Mouse (Mus musculus) c-Kit-negative CD71-positive TER-119-positive erythroid progenitor cells, embryonic 14.5 days (primary cell): ENCODE data around the gene Sap30.
"Not testable (repeated sequence)": the region's sequence is repeated elsewhere in the genome, so short reads cannot be mapped to it uniquely, and the experiment has no call there.

ENCODE experiments used
- DNase-seq: peaks from one replicate; pipeline ENCODE4 v3.0.0-alpha.2; 2013; ENCODE audit warnings: low read depth, low spot score

The Sap30 gene

GRCm38 (mm10) chr8:57487441-57488155, at the start of gene Sap30:
Gene Sap30 (minus strand): TSS chr8:57487860.
- DNase-seq: peak; percentile 93

DNA sequence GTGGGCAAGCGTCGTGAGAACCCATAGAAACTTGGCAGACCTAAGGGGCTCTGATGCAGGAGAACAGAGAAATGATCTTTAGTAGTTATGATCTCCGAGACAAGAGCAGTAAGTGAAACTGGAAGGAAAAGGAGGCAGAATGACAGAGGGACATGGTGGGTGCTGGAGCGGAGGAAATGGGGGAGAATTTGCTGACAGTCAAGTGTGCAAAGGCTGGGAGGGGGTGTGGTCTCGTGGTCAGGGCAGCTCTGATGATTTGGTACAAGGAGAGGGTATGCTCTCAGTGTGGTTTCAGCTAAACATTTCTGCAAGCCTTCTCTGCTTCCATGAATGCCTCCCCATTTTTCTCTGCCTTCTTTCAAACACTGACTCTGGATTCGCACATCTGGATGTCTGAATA, 48.5 kb upstream of the Sap30 start:
- no peak for DNase-seq

DNA sequence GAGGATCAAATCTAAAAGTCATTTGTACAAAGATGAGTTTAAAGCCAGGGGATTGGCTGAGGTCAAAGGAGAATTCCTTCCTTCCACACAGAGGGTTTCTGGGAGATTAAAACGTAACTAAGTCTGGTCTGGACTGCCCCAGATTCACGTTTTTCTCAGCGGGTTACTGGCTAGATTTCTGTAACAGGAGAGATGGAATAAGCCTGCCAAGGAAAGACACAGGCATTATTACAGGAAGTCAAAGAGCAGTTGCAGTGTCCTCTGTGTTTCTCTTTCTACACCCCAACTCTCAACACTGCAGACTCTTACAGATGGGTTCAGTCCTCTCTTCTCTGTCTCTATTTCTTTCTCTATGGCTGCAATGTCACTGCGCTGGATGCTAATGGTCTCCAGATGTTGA, 46.8 kb upstream of the Sap30 start:
- no peak for DNase-seq

DNA sequence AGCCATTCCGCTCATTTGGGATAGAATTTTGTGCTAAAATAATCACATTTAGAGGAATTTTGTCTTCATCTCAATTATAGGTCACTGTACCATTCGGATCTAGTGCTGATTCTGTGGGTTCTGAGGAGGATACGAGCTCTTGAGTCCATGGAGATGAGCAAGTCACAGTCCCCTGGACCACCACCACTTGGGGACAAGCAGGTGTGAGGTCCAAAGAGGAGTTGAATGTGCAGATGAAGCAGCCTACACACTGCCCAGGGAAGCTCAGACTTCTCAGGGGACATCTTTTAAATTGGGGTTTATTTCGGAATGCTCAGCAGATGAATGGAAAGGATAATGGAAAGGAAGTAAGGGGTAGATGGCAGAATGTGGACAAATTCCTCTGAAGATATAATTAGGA, 45.4 kb upstream of the Sap30 start:
- no peak for DNase-seq

DNA sequence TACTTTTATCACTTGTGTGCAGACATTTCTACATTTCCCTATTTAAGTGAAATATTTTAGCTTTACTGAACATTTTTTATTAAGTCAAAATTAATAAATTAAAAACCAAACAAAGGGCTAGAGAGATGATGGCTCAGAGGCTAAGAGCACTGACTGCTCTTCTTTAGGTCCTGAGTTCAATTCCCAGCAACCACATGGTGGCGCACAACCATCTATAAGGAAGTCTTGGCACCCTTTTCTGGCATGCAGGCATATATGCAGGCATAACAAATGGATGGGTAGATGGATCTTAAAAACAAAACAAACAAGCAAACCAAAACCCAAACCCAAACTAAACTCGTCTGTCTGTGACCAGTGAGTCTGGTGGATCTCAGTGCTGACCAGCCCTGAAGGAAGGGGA, 44.6 kb upstream of the Sap30 start:
- no peak for DNase-seq

GRCm38 (mm10) chr8:57530666-57531349, 43.1 kb upstream of the Sap30 start:
- DNase-seq: peak; percentile 56

DNA sequence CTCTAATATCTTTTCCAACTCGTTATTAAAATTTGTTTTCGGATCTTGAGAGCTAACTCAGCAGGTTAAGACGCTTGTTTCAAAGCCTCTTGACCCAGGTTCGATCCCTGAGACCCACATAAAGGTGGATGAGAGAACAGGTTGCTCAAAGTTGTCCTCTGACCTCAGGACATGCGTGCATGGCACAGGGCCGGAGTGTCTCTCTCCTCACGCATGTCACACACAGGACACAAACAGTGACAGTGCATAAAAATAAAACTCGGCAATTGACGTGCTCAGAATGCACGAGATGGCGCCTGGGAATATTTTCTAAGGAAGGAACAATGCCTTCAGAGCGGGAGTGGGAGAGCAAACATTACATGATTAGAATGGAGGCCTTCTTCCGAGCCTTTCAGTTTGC, 42.6 kb upstream of the Sap30 start:
- no peak for DNase-seq

DNA sequence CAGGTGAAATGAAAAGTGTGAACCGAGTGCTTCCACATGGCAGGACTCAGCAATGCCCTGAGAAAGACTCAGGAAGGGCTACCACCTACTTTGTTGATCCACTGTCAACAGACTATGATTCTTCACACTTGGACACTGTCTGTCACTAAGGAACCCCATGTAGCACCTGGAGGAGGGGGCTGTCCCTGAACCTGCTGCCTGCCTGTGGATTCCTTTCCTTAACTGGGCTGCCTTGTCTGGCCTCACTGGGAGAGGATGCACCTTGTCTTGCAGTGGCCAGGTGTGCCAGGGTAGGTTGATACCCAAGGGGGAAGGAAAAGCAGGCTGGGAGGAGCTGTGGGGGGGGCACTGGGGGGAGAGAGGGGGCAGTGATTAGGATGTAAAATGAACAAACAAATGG, 40.4 kb upstream of the Sap30 start:
- DNase-seq: no peak

DNA sequence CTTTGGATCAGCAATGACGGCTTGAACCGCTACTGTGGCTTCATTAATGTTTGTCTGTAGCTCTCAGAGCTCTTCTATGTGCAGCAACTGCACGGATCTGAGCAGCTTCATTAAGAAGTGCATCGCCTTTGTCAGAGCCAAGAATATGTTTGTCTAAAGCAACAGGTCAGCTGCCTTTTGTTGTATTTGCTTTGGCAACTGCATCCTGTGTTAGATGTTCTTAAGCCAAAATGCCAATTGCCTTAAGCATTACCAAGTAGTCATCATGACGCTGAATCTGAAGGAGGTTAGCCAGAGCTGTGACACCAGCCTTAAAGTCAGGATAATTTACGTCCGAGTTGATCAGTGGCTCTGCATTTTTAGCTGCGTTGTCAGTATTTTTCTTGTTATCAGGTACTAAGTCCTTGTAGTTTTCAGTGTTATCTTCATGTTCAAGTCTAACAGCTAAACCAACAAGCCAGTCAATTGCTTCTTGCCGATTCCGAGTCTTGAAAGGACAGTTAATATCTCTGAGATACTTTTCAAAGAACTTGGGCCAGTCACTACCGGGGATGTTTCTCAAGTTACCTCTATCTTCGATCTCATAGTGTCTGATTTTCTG, 32.6 kb upstream of the Sap30 start:
- no peak for DNase-seq

GRCm38 (mm10) chr8:57517723-57518122, 30.1 kb upstream of the Sap30 start:
- no peak for DNase-seq

GRCm38 (mm10) chr8:57516685-57517084, 29.0 kb upstream of the Sap30 start:
- not testable (repeated sequence) for DNase-seq

GRCm38 (mm10) chr8:57513178-57513661, 25.6 kb upstream of the Sap30 start:
- not testable (repeated sequence) for DNase-seq

GRCm38 (mm10) chr8:57512141-57513056, 24.7 kb upstream of the Sap30 start:
- no peak for DNase-seq

- peak; percentile 99 for DNase-seq
These were observed 23.9 kb upstream of the Sap30 start, which contains the start of gene Hmgb2 for GRCm38 (mm10) chr8:57511316-57512118. Gene Hmgb2 (plus strand): TSS chr8:57511907.

- no peak for DNase-seq
These were observed 23.2 kb upstream of the Sap30 start for GRCm38 (mm10) chr8:57510791-57511315.

DNA sequence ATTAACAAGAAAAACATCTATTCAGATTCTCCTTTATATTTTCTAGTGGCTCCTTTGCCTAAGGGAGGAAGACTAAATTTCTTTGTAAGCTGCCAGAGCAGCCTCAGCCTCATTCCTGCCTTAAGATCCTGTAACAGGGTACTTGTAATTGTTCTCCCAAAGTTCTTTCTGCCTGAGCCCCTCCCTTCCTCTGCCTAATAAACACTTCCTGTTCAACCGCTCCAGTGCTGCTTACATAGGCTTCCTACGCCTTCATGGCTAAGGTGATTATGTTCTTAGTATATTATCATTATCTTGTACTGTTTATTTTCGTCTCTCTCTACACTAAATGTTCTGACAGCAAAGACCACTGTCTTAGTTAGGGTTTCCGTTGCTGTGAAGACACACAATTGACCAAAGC, 21.0 kb upstream of the Sap30 start:
- DNase-seq: no peak

GRCm38 (mm10) chr8:57507556-57508063, 19.9 kb upstream of the Sap30 start:
- no peak for DNase-seq

DNA sequence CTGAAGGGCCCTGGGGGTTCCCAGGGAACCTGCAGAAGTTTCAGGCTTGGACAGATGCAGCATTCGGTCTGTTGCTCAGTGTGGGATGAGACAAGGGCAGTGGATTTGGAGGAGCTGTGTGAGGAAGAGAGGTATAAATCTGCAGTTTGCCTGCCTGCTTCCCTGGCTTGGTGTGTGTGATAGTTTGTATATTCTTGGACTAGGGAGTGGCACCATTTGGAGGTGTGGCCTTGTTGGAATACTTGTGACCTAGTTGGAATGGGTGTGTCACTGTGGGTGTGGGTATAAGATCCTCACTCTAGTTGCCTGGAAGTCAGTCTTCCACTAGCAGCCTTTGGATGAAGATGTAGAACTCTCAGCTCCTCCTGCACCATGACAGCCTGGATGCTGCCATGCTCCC, 17.8 kb upstream of the Sap30 start:
- peak; percentile 47 for DNase-seq

DNA sequence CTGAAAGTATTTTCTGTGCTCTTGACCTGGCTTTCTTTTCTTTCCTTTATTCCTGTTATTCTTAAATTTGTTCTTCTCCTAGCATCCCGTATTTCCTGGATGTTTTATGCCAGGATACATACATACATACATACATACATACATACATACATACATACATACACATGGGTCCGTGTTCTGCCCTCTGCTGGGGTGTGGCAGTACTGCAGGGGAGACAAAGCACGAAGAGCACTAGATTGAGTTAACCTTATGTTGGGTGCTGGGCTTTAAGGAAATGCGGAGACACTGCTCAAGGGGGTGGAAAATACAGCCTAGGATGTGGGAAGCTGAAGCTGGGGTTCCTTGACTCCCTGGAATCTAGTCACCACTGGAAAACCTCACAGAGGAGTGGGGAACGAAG, 16.0 kb upstream of the Sap30 start:
- peak; percentile 68 for DNase-seq

- DNase-seq: no peak
These were observed 11.3 kb upstream of the Sap30 start for GRCm38 (mm10) chr8:57498847-57499511.
